8 mouse cellular contexts compared by ENCODE assay signal in the genomic region with DNA sequence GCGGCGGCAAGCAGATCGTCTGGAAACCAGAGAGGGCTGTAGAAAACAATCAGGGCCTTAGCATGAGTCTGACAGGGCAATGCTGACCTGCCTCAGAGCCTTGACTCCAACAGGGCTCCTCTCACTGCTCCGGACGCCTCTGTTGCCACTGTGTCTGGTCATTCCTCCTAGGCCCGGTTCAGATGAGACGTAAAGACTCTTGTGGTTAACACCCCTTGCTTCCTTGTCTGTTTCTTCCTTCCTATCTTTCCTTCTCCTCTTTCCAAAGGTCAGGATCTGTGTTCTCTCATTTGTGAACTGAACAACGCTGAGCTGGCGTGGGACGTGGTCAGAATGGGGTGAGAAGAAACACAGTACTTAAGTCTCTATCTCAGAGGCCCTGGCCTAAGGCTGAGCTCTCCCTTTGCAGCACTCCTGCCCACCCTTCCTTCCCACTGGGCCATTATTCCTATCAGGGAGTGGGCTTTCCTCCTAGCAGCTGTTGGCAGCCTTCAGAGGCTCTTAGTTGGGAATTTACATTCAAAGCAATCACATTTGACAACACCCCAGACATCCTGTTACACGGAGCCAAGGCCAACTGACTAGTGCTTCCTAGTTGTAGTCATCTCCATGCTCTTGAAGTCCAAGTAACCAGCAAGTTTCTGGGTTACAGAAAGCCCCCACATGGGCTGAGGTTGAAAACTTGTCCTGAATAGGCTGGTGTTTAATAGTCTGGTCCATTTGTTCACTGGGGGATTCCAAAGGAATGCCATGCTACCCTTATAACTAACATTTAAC. TPM values are rescaled to one million over a fixed set of nuclear protein-coding genes. Genes with fewer than 3 reads are reported as not detected.
DNase-seq lines count a peak whose midpoint lies in the region; ATAC-seq lines count a peak whose summit lies in the region.

No protein-coding gene starts in this region.

- peaks cover 26% of the 10 kb centered on the region for H3K36me3 ChIP-seq in lung, embryonic 15.5 days
- H3K36me3 ChIP-seq in forebrain, embryonic 10.5 days (replicated peaks) = peaks cover 48% of the 10 kb centered on the region
- peaks cover 51% of the 10 kb centered on the region for H3K36me3 ChIP-seq in limb, embryonic 10.5 days
- H3K36me3 ChIP-seq in neural tube, embryonic 14.5 days (ENCODE audit: control insufficient read depth, insufficient read depth, low read length) = 0 out of 2 replicates have a peak, but pooled peaks cover 5% of the 10 kb centered on the region

- peaks cover 16% of the 10 kb centered on the region for H3K4me1 ChIP-seq in lung, embryonic 15.5 days
- H3K4me1 ChIP-seq in forebrain, embryonic 10.5 days = peaks cover 22% of the 10 kb centered on the region
- peaks cover 14% of the 10 kb centered on the region for H3K4me1 ChIP-seq in limb, embryonic 10.5 days
- peaks cover 12% of the 10 kb centered on the region for H3K4me1 ChIP-seq in neural tube, embryonic 14.5 days (ENCODE audit: control insufficient read depth, insufficient read depth, low read length)

- 0 out of 2 replicates have a peak, but pooled peaks cover 6% of the 10 kb centered on the region for H3K9me3 ChIP-seq in lung, embryonic 15.5 days
- H3K9me3 ChIP-seq in forebrain, embryonic 10.5 days = peaks cover 24% of the 10 kb centered on the region; the same call in 1 of the 2 replicates
- H3K9me3 ChIP-seq in limb, embryonic 10.5 days (replicated peaks) = no peaks in the 10 kb centered on the region
- H3K9me3 ChIP-seq in neural tube, embryonic 14.5 days (ENCODE audit: control insufficient read depth, low read length) = no peaks in the 10 kb centered on the region

- ATAC-seq in lung, embryonic 15.5 days (ENCODE audit: borderline replicate concordance, extremely low read depth, low FRiP score, low TSS enrichment) = no peak
- no peak for ATAC-seq in neural tube, embryonic 14.5 days (ENCODE audit: low read depth)
- ATAC-seq in cerebellum, adult (ENCODE audit: insufficient number of reproducible peaks, low FRiP score, low TSS enrichment) = no peak

- H3K9ac ChIP-seq in lung, embryonic 15.5 days = peak overlapping the region; percentile 97; the same call in 1 of the 2 replicates
- H3K9ac ChIP-seq in neural tube, embryonic 14.5 days (replicated peaks; ENCODE audit: low read depth, low read length) = no peak overlapping the region; the same call in 1 of the 2 replicates

- H3K4me3 ChIP-seq in lung, embryonic 15.5 days = peak overlapping the region; percentile 87; the same call in 1 of the 2 replicates
- peak overlapping the region; percentile 93 for H3K4me3 ChIP-seq in forebrain, embryonic 10.5 days
- peak overlapping the region; percentile 93 for H3K4me3 ChIP-seq in limb, embryonic 10.5 days
- no peak overlapping the region for H3K4me3 ChIP-seq in neural tube, embryonic 14.5 days (ENCODE audit: low read depth, low read length)

- H3K27ac ChIP-seq in lung, embryonic 15.5 days = no peak overlapping the region
- H3K27ac ChIP-seq in forebrain, embryonic 10.5 days = no peak overlapping the region
- no peak overlapping the region for H3K27ac ChIP-seq in limb, embryonic 10.5 days
- no peak overlapping the region for H3K27ac ChIP-seq in neural tube, embryonic 14.5 days (ENCODE audit: low read depth, low read length)

- H3K27me3 ChIP-seq in lung, embryonic 15.5 days = no peaks in the 10 kb centered on the region
- H3K27me3 ChIP-seq in forebrain, embryonic 10.5 days (ENCODE audit: poor library complexity, severe bottlenecking) = peaks cover 13% of the 10 kb centered on the region; the same call in 1 of the 2 replicates
- no peaks in the 10 kb centered on the region for H3K27me3 ChIP-seq in limb, embryonic 10.5 days (ENCODE audit: low read depth, poor library complexity, severe bottlenecking)
- no peaks in the 10 kb centered on the region for H3K27me3 ChIP-seq in neural tube, embryonic 14.5 days (ENCODE audit: control insufficient read depth, insufficient read depth, low read length)

- H3K4me2 ChIP-seq in lung, embryonic 15.5 days = peak overlapping the region; percentile 82
- peak overlapping the region; percentile 78 for H3K4me2 ChIP-seq in neural tube, embryonic 14.5 days (ENCODE audit: low read depth, low read length)

- DNase-seq in lung, postnatal 4 days = no peak
- DNase-seq in forebrain, embryonic 10.5 days (ENCODE audit: extremely low spot score, low spot score) = no peak
- DNase-seq in limb, embryonic 10.5 days (ENCODE audit: low spot score) = no peak
- DNase-seq in thymus, postnatal 14 days = no peak
- no peak for DNase-seq in c-Kit-positive CD71-positive TER-119-positive erythroid progenitor cells, embryonic 14.5 days (ENCODE audit: low spot score)

- 80% methylated on average over 11 of the region's 11 CpGs for WGBS in lung, embryonic 15.5 days
- WGBS in forebrain, embryonic 10.5 days = 94% methylated on average over 11 of the region's 11 CpGs
- 94% methylated on average over 11 of the region's 11 CpGs for WGBS in limb, embryonic 10.5 days
- 93% methylated on average over 11 of the region's 11 CpGs for WGBS in neural tube, embryonic 14.5 days

RNA-seq across cellular contexts. Expression of gene Mcfd2, which starts 1.5 kb away (rescaled TPM):
- 116 and 122 TPM in 2 replicates for polyA plus RNA-seq in lung, embryonic 15.5 days (2015; fragmentation: Nextera tagmentation; extraction: Ambion mirVana)
- 72.8 and 74.5 TPM in 2 replicates for polyA plus RNA-seq in forebrain, embryonic 10.5 days (2016; fragmentation: Nextera tagmentation; extraction: Ambion mirVana)
- 76.2 and 76.4 TPM in 2 replicates for polyA plus RNA-seq in limb, embryonic 10.5 days (2016; fragmentation: Nextera tagmentation; extraction: Ambion mirVana)
- polyA plus RNA-seq in neural tube, embryonic 14.5 days (2014; fragmentation: Nextera tagmentation; extraction: Ambion mirVana) = 38.3 and 45.2 TPM in 2 replicates

RNA-seq across cellular contexts. Expression of gene Ttc7, which starts 18.4 kb away (rescaled TPM):
- 7.3 TPM in 2 replicates for polyA plus RNA-seq in lung, embryonic 15.5 days (2015; fragmentation: Nextera tagmentation; extraction: Ambion mirVana)
- polyA plus RNA-seq in forebrain, embryonic 10.5 days (2016; fragmentation: Nextera tagmentation; extraction: Ambion mirVana) = 2.9 and 3.9 TPM in 2 replicates
- polyA plus RNA-seq in limb, embryonic 10.5 days (2016; fragmentation: Nextera tagmentation; extraction: Ambion mirVana) = 3.6 and 3.9 TPM in 2 replicates
- polyA plus RNA-seq in neural tube, embryonic 14.5 days (2014; fragmentation: Nextera tagmentation; extraction: Ambion mirVana) = 6.7 and 7.2 TPM in 2 replicates
